Mouse (Mus musculus) heart, postnatal 25 days (tissue): ENCODE data around the gene Gpr84. TPM values are rescaled to one million over a fixed set of nuclear protein-coding genes. Genes with fewer than 3 reads are reported as not detected.

Experiments
- DNase-seq: peaks from one replicate; pipeline ENCODE4 v3.0.0; 2022; ENCODE audit warnings: low spot score
- intact Hi-C: fragments of 180-260 bp; cut with DNase I; formaldehyde crosslinking; loops from one replicate; pipeline ENCODE4 v1.15.1; 2025
- total RNA-seq, 2 experiments: library from RNA; stranded (reverse); gene quantifications; 2 replicates each; pipeline ENCODE4 v1.2.3; 2021

Gpr84 gene
- not detected for total RNA-seq

- intact Hi-C loops, result no loop called here
- no peak for DNase-seq
Observed at GRCm38 (mm10) chr15:103310365-103310910, at the start of gene Gpr84. TSS of gene Gpr84 (minus strand) at chr15:103310612.

- DNase-seq, result peak; percentile 52
- intact Hi-C loops, result no loop called here
Observed at GRCm38 (mm10) chr15:103359869-103360602, 49.6 kb upstream of the Gpr84 start.

GRCm38 (mm10) chr15:103359122-103359510 lies 48.7 kb upstream of the Gpr84 start:
- intact Hi-C loops, result no loop called here
- DNase-seq, result no peak

DNA sequence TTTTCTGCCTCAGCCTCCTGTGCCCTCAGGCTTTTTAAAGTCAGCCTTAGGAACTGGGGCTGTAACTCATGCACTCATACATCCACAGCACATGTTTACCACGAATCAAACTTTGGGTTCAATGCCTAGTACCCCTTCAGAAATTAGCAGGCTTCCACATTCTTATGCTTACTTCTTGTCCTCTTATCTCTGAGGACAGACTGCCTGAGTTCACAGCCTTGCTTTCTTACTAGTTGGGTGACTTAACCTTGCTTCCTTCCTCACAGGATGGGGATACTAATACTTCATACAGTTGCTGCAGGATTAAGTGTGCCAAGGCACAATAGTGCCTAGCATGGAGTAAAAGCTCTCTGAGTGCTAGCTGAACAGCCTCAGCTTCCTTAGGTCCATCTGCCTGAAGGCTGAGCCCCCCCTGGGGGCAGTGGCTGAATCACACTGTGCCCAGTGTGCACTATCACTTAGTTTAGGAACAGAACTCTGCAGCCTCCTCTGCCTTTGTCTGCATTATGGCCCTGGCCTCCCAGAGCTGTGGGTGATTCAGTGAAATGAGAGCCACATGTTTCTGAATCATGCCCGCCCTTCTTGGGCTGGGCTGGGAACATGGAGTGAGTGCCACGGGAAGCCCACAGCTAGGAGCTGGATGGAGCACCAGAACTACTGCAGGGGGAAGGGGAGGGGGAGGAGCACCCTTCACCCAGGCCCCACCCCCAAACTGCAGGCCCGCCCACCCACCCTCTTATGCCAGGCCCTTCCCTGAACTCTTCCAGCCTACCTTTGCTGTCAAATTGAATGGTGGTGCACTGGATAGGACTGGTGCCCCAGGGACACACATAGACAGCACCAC lies 48.1 kb upstream of the Gpr84 start:
- intact Hi-C loops, result no loop called here
- DNase-seq, result no peak

- intact Hi-C loops, result no loop called here
- no peak for DNase-seq
Observed at GRCm38 (mm10) chr15:103357817-103358216, 47.4 kb upstream of the Gpr84 start.

- intact Hi-C loops, result no loop called here
- no peak for DNase-seq
Observed at GRCm38 (mm10) chr15:103356130-103356529, 45.7 kb upstream of the Gpr84 start.

- DNase-seq, result no peak
- intact Hi-C loops, result no loop called here
Observed at GRCm38 (mm10) chr15:103355420-103355819, 45.0 kb upstream of the Gpr84 start.

- no peak for DNase-seq
- intact Hi-C loops, result no loop called here
Observed at GRCm38 (mm10) chr15:103354690-103355089, 44.3 kb upstream of the Gpr84 start.

DNA sequence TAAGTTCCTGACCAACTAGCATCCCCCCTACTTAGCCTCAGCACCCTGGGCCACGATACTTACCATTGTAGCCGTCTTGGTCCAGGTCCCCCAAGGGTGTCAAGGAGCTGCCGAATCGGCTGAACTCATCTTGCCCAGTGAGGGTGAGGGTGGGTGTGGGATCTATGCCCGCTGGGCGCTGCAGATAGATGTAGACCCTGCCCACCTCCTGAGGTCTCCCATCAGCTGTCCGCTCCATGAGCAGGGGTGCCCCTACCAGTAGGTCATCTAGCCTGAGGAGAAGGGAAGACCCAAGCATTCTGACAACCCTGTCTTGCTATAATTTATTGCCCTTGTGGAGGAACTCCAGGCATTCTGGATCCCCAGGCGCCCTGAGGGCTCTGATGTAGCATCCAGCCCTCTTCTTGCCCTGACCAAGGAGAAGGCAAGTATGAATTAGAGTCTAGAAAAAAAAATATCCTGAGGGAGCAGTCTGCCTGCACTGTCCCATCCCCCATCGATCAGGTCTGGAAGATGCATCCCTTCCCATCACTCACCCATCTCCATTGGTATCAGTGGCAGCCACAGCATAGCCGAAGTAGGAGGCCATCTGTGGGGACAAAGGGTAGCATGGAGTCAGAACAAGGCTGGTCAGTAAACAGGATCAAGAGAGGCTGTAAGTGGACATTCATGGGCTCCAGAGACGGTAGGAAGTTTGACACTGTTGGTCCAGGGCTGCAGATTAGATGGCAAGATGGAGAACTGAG lies 43.3 kb upstream of the Gpr84 start:
- intact Hi-C loops, result no loop called here
- no peak for DNase-seq

- no peak for DNase-seq
- intact Hi-C loops, result no loop called here
Observed at GRCm38 (mm10) chr15:103352856-103353255, 42.4 kb upstream of the Gpr84 start.

GRCm38 (mm10) chr15:103347275-103347684 lies 36.9 kb upstream of the Gpr84 start:
- no peak for DNase-seq

DNA sequence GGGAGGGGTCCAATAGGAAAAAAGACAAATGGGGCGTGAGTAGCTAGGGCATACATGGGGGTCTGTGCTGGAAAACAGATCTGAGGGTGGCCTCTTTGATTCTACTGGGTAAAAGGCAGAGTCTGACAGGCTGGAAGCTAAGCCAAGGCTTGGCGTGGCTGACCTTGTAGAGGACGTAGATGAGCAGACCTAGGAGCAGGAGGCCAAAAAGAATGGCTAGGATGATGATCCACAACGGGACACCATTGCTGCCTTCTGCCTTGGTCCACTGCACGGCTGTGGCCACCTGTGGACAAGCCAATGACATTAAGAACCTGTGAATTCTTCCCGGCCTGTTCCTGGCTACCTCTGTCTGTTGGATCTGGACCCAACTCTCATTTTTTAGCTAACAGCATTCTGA lies 35.4 kb upstream of the Gpr84 start:
- intact Hi-C loops, result no loop called here
- no peak for DNase-seq

More at GRCm38 (mm10) chr15:103347275-103347684, 36.9 kb upstream of the Gpr84 start:
- intact Hi-C loops, result loop anchor here (1.0 kb wide), 1 partner anchor 41 kb away; no protein-coding TSS in a partner anchor

- intact Hi-C loops, result no loop called here
- no peak for DNase-seq
Observed at GRCm38 (mm10) chr15:103343556-103343955, 33.1 kb upstream of the Gpr84 start.

- intact Hi-C loops, result no loop called here
- DNase-seq, result no peak
Observed at GRCm38 (mm10) chr15:103343008-103343407, 32.6 kb upstream of the Gpr84 start.

DNA sequence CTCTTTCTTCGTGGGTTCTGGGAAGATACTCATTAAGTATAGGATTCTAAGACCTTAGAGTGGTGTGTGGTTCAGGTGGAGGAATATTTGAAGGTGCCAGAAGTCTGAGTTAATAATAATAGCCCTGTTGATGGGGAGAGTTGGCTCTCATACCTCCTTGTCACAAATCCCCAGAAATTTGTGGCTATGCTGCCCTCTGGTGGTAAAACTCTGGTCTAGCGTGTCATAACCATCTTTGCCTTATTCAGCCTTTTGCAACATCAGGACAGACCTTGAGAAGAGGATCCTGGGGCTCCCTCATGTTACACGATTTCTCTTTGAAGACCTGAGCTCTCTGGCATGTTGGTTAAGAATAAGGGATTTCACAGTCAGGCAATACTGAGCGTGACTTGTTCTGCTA lies 32.0 kb upstream of the Gpr84 start:
- DNase-seq, result no peak
- intact Hi-C loops, result no loop called here

DNA sequence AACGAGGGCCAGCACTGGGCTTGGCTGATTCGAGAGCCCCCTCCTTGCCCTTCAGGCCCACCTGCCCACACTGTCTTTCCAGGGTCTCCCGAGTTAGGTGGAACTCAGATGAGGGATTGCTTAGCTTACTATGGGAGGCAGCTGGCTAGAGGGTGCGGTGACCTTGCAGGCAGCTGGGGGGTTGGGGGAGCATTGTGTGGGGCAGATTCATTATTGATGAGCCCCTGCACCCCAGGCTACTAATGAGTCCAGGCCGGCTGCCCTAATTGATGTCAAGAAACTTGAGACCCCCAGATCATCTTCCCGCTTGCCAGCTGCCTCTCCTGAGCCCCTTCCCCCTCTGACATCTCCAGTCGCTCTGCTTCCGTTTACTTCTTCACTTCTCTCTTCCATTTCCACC lies 31.1 kb upstream of the Gpr84 start:
- intact Hi-C loops, result no loop called here
- no peak for DNase-seq

DNA sequence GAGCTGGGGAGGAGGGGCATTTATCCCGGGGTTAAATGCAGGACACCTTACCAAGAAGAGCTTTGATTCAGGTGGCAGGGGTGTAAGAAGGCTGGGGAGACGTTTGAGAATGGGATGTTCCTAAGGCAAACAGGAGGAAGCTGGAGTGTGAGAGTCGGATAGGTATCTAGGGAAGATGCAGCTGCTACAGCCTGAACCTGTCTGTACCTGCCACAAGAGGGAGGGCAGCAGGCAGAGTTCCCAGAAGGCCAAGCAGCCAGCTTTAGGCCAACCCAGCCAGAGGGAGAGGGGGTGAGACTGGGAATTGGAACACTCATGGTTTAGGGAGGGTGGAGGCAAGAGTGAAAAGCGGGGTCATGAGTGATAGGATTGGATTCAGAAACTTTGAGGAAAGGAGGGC lies 30.4 kb upstream of the Gpr84 start:
- intact Hi-C loops, result no loop called here
- DNase-seq, result no peak

GRCm38 (mm10) chr15:103339961-103340337 lies 29.5 kb upstream of the Gpr84 start, which contains the start of gene Zfp385a:
TSS of gene Zfp385a (minus strand) at chr15:103340093.
- no peak for DNase-seq
- intact Hi-C loops, result no loop called here

DNA sequence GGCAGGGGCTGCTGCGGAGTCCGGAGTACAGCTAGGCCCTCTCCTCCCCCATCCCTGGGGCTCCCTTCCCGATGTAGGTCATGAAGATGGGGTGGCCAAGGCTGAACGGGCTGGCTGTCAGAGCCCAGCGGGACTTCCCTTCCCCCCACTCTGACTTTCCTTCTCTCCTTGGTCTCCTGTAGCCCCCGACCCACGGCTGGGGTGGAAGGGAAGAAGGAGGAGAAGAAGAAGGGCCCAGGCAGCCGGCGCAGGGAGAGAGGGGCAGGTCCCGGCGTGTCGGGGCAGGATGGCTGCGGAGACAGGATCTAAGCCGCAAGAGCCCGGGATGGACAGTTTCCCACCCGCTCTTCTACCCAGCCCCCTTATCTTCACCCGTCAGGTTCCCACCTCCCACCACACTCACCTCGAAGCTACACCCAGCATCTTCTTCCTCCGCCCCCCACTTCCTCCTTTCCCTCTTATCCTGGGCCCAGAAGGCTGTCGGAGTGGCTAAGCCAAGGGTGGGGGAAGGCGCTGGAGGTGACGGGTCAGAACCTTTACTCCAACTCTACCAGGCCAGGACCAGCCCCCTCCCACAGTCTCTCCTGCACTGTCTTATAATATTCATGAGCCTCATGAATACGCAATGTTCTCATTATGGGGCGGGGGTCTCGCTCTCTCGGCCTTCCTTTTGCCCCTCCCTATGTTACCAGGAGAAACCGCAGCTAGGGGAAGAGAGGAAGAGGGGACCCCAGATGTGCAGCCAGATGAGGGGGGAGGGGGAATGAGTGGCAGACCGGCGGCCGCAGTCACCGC lies 29.0 kb upstream of the Gpr84 start:
- intact Hi-C loops, result no loop called here
- no peak for DNase-seq

- intact Hi-C loops, result no loop called here
- no peak for DNase-seq
Observed at GRCm38 (mm10) chr15:103338829-103339165, 28.4 kb upstream of the Gpr84 start.
